Mouse (Mus musculus) C2C12 (cell line): Measurements from ENCODE around the gene Gm6657. TPM values are rescaled to one million over a fixed set of nuclear protein-coding genes. Genes with fewer than 3 reads are reported as not detected.

Experiments
- H3K27me3 ChIP-seq: one replicate; pipeline ENCODE4 v1.6.1; 2011; ENCODE audit not compliant: control insufficient read depth, insufficient read depth, insufficient read length
- H3K36me3 ChIP-seq: one replicate; pipeline ENCODE4 v1.6.1; 2011; ENCODE audit not compliant: control insufficient read depth, insufficient read depth
- H3K4me3 ChIP-seq: one replicate; pipeline ENCODE4 v1.5.1; 2011; ENCODE audit warnings: mild to moderate bottlenecking, control low read depth; ENCODE audit not compliant: poor library complexity, insufficient read depth, severe bottlenecking
- H3K79me2 ChIP-seq: one replicate; pipeline ENCODE4 v1.6.1; 2011; ENCODE audit not compliant: control insufficient read depth, insufficient read depth
- H3K79me3 ChIP-seq: one replicate; pipeline ENCODE4 v1.6.1; 2011; ENCODE audit warnings: low read depth, control low read depth
- H3ac ChIP-seq: one replicate; pipeline ENCODE3; 2011; ENCODE audit warnings: low read depth; ENCODE audit not compliant: control insufficient read depth, insufficient read length
- CEBPB ChIP-seq: IDR thresholded peaks from one replicate; pipeline ENCODE4 v1.6.1; 2011; ENCODE audit warnings: low read depth, mild to moderate bottlenecking, control low read depth, moderate library complexity
- CTCF ChIP-seq: IDR thresholded peaks from one replicate; pipeline ENCODE4 v1.5.1; 2011; ENCODE audit not compliant: control insufficient read depth, insufficient read depth, insufficient read length
- FOSL1 ChIP-seq: IDR thresholded peaks from one replicate; pipeline ENCODE4 v1.8.0; 2011; ENCODE audit warnings: mild to moderate bottlenecking, low read length; ENCODE audit not compliant: poor library complexity, insufficient read depth, severe bottlenecking
- MAX ChIP-seq: IDR thresholded peaks from one replicate; pipeline ENCODE4 v1.6.1; 2011; ENCODE audit warnings: mild to moderate bottlenecking, control low read depth
- MYOD1 ChIP-seq: IDR thresholded peaks from one replicate; pipeline ENCODE4 v1.6.1; 2011; ENCODE audit warnings: low read depth; ENCODE audit not compliant: control insufficient read depth, insufficient read length
- MYOG ChIP-seq: IDR thresholded peaks from one replicate; pipeline ENCODE4 v1.6.1; 2011; ENCODE audit not compliant: control insufficient read depth, insufficient read length; ENCODE audit errors: extremely low read depth
- USF1 ChIP-seq: IDR thresholded peaks from one replicate; pipeline ENCODE4 v1.6.1; 2011; ENCODE audit warnings: low read depth, mild to moderate bottlenecking, control low read depth, moderate library complexity
- long read RNA-seq, 2 experiments: library from polyadenylated mRNA; unstranded; transcript quantifications; one replicate each; pipeline ENCODE4 v2.0.0; 2019 to 2020
- polyA plus RNA-seq: library from polyadenylated mRNA; unstranded; fragments of >200 nt; fragmentation: generic; extraction: Trizol; gene quantifications from one replicate; pipeline ENCODE4 v1.2.1, GENCODE M21; 2012; ENCODE audit warnings: missing spikeins

Gm6657 gene
- not detected for polyA plus RNA-seq
- long read RNA-seq, experiment 1: 0 reads
- long read RNA-seq, experiment 2: 0 reads

- no peaks in the 10 kb centered on the region for H3K27me3 ChIP-seq
- no peaks in the 10 kb centered on the region for H3K79me2 ChIP-seq
- H3K36me3 ChIP-seq: no peaks in the 10 kb centered on the region
- no peak for TF ChIP-seq FOSL1
- no peak for TF ChIP-seq MYOG
- no peak for TF ChIP-seq CTCF
- TF ChIP-seq MYOD1: no peak
- TF ChIP-seq USF1: no peak
- no peak for TF ChIP-seq CEBPB
- H3ac ChIP-seq: no peak within 1 kb of the TSS
- no peaks in the 10 kb centered on the region for H3K79me3 ChIP-seq
- H3K4me3 ChIP-seq: no peak within 1 kb of the TSS
Measured at GRCm38 (mm10) chr12:78193942-78194341, at the start of gene Gm6657. Gene Gm6657 (plus strand): TSS chr12:78194242.

DNA sequence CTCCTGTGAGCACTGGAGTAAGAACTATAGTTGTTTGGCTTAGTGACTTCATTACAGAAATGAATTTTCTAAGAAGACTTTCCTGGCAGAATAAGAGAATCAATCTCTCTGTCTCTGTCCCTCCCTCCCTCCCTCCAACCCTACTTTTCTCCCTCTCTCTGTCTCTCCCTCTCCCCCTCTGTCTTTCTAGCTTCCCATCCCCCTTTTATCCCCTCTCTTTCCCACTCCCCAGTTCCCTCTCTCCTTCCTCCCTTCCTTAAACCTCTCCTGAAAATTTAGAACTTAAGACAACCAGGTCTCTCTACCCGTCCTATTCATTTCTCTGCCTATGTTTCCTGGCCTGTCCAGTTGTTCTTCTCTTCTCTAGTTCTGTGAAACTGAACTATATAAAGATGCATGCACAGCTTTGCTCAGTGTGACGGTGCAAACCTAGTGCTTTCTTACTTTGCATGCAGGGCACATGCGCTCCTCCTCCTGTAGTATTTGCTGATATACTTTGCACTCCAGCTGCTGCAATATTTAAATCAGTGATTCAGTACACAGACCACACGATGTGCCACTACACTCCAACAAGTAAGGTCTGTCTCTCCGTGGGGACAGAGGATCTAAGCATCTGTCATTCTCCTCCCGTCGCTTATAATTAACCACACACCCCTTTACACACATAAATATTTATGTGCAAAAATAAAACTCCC, 40.6 kb upstream of the Gm6657 start:
- Histone ChIP-seq H3K79me2 (no peaks in the 10 kb centered on the region), H3ac (no peak overlapping the region), H3K36me3 (no peaks in the 10 kb centered on the region), H3K27me3 (no peaks in the 10 kb centered on the region), H3K4me3 (no peak overlapping the region), H3K79me3 (no peaks in the 10 kb centered on the region)
- TF ChIP-seq USF1: no peak
- TF ChIP-seq MAX: no peak
- no peak for TF ChIP-seq FOSL1
- TF ChIP-seq CTCF: no peak
- no peak for TF ChIP-seq CEBPB
- TF ChIP-seq MYOG: no peak
- TF ChIP-seq MYOD1: no peak

GRCm38 (mm10) chr12:78170178-78170577, 23.9 kb upstream of the Gm6657 start:
- TF ChIP-seq MYOD1 (no peak), MAX (no peak), CEBPB (no peak), MYOG (no peak), FOSL1 (no peak), CTCF (no peak), USF1 (no peak)
- no peaks in the 10 kb centered on the region for H3K36me3 ChIP-seq

GRCm38 (mm10) chr12:78173945-78174344, 20.1 kb upstream of the Gm6657 start:
- no peaks in the 10 kb centered on the region for H3K79me3 ChIP-seq
- no peaks in the 10 kb centered on the region for H3K79me2 ChIP-seq
- TF ChIP-seq MYOG (no peak), USF1 (no peak), CEBPB (no peak), MYOD1 (no peak), FOSL1 (no peak), CTCF (no peak), MAX (no peak)

More at GRCm38 (mm10) chr12:78170178-78170577, 23.9 kb upstream of the Gm6657 start:
- no peak overlapping the region for H3K4me3 ChIP-seq
- no peaks in the 10 kb centered on the region for H3K79me3 ChIP-seq
- no peaks in the 10 kb centered on the region for H3K79me2 ChIP-seq
- H3ac ChIP-seq: no peak overlapping the region
- H3K27me3 ChIP-seq: no peaks in the 10 kb centered on the region

DNA sequence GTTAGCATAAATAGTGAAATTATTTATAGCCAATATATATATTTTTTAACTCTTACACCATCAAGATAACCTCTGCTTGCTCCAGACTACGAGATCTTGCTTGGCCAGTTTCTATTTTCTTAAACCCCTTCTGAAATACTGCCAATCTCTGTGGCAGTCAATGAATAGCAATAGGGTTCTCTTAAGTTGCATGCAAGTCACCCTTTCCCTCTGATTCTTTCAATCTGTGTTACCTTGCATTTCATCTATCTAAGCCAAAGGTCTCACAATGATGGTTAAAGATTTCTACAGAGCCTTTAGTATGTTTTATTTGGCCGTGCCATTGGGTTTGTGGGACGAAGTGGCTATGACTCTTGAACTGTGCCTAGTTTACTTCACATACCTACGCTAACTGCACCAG, 19.4 kb upstream of the Gm6657 start:
- H3K36me3 ChIP-seq: no peaks in the 10 kb centered on the region
- H3ac ChIP-seq: no peak overlapping the region
- no peaks in the 10 kb centered on the region for H3K79me3 ChIP-seq
- no peaks in the 10 kb centered on the region for H3K79me2 ChIP-seq
- TF ChIP-seq USF1: no peak
- TF ChIP-seq MYOG: no peak
- no peak for TF ChIP-seq MYOD1
- TF ChIP-seq CTCF: no peak
- no peak for TF ChIP-seq MAX
- no peak for TF ChIP-seq CEBPB
- no peak for TF ChIP-seq FOSL1
- no peaks in the 10 kb centered on the region for H3K27me3 ChIP-seq
- H3K4me3 ChIP-seq: no peak overlapping the region

More at GRCm38 (mm10) chr12:78173945-78174344, 20.1 kb upstream of the Gm6657 start:
- no peak overlapping the region for H3K4me3 ChIP-seq
- no peaks in the 10 kb centered on the region for H3K27me3 ChIP-seq
- H3K36me3 ChIP-seq: no peaks in the 10 kb centered on the region
- H3ac ChIP-seq: no peak overlapping the region

- no peaks in the 10 kb centered on the region for H3K79me3 ChIP-seq
- no peaks in the 10 kb centered on the region for H3K27me3 ChIP-seq
- no peaks in the 10 kb centered on the region for H3K36me3 ChIP-seq
- no peaks in the 10 kb centered on the region for H3K79me2 ChIP-seq
- H3K4me3 ChIP-seq: no peak overlapping the region
- no peak for TF ChIP-seq USF1
- TF ChIP-seq MYOD1: no peak
- no peak for TF ChIP-seq CEBPB
- no peak for TF ChIP-seq FOSL1
- TF ChIP-seq MYOG: no peak
- no peak for TF ChIP-seq CTCF
- H3ac ChIP-seq: no peak overlapping the region
Measured at GRCm38 (mm10) chr12:78181452-78181851, 12.6 kb upstream of the Gm6657 start.
